Mouse (Mus musculus): ENCODE measurements around the gene Ugt1a9. TPM values are rescaled to one million over a fixed set of nuclear protein-coding genes. Genes with fewer than 3 reads are reported as not detected.

The Ugt1a9 gene
- polyA plus RNA-seq, 1 experiment from 2014 or later: not detected

GRCm38 (mm10) chr1:88259643-88260024, 189.0 kb downstream of the Ugt1a9 start:
- no peaks in the 10 kb centered on the region for H3K4me1 ChIP-seq
- H3K27ac ChIP-seq (replicated peaks): no peak overlapping the region
- WGBS: 80% methylated on average over 4 of the region's 4 CpGs
- peak; percentile 3; the same call in 1 of the 2 replicates for ATAC-seq (ENCODE audit: low FRiP score, low read depth)
- no peak overlapping the region for H3K9ac ChIP-seq (replicated peaks)
- no peak overlapping the region for H3K4me3 ChIP-seq
- no peak overlapping the region for H3K4me2 ChIP-seq (replicated peaks)
- H3K36me3 ChIP-seq: peaks cover 51% of the 10 kb centered on the region
- no peaks in the 10 kb centered on the region for H3K27me3 ChIP-seq
- H3K9me3 ChIP-seq: peaks cover 49% of the 10 kb centered on the region

- peaks cover 55% of the 10 kb centered on the region for H3K36me3 ChIP-seq
- H3K9me3 ChIP-seq: peaks cover 44% of the 10 kb centered on the region
Measured at GRCm38 (mm10) chr1:88260114-88260513, 189.5 kb downstream of the Ugt1a9 start.

GRCm38 (mm10) chr1:88260604-88261377, 190.2 kb downstream of the Ugt1a9 start:
- Histone ChIP-seq H3K36me3 (peaks cover 62% of the 10 kb centered on the region), H3K27ac (replicated peaks) (no peak overlapping the region), H3K9me3 (peaks cover 37% of the 10 kb centered on the region)

More at GRCm38 (mm10) chr1:88260114-88260513, 189.5 kb downstream of the Ugt1a9 start:
- ATAC-seq (ENCODE audit: low FRiP score, low read depth): peak; percentile 14
- H3K4me2 ChIP-seq (replicated peaks): no peak overlapping the region
- no peak overlapping the region for H3K9ac ChIP-seq (replicated peaks)
- H3K4me1 ChIP-seq: no peaks in the 10 kb centered on the region
- no peak overlapping the region for H3K27ac ChIP-seq (replicated peaks)
- 82% methylated on average over 6 of the region's 6 CpGs for WGBS
- H3K27me3 ChIP-seq: no peaks in the 10 kb centered on the region
- no peak overlapping the region for H3K4me3 ChIP-seq

GRCm38 (mm10) chr1:88261706-88262105, 191.1 kb downstream of the Ugt1a9 start:
- no peak for ATAC-seq (ENCODE audit: low FRiP score, low read depth)
- no peak overlapping the region for H3K4me3 ChIP-seq
- no peak overlapping the region for H3K27ac ChIP-seq (replicated peaks)
- H3K4me1 ChIP-seq: no peaks in the 10 kb centered on the region
- no peak overlapping the region for H3K4me2 ChIP-seq (replicated peaks)
- H3K9me3 ChIP-seq: peaks cover 28% of the 10 kb centered on the region
- 87% methylated on average over 7 of the region's 7 CpGs for WGBS
- H3K36me3 ChIP-seq: peaks cover 71% of the 10 kb centered on the region
- H3K9ac ChIP-seq (replicated peaks): no peak overlapping the region
- no peaks in the 10 kb centered on the region for H3K27me3 ChIP-seq

More at GRCm38 (mm10) chr1:88260604-88261377, 190.2 kb downstream of the Ugt1a9 start:
- H3K9ac ChIP-seq (replicated peaks): no peak overlapping the region
- 84% methylated on average over 10 of the region's 10 CpGs for WGBS
- no peak for ATAC-seq (ENCODE audit: low FRiP score, low read depth)
- no peak overlapping the region for H3K4me2 ChIP-seq (replicated peaks)
- no peaks in the 10 kb centered on the region for H3K4me1 ChIP-seq
- H3K4me3 ChIP-seq: no peak overlapping the region
- no peaks in the 10 kb centered on the region for H3K27me3 ChIP-seq

GRCm38 (mm10) chr1:88262255-88262654, 191.7 kb downstream of the Ugt1a9 start:
- peaks cover 23% of the 10 kb centered on the region for H3K9me3 ChIP-seq
- no peaks in the 10 kb centered on the region for H3K4me1 ChIP-seq
- no peak overlapping the region for H3K9ac ChIP-seq (replicated peaks)
- ATAC-seq (ENCODE audit: low FRiP score, low read depth): no peak
- no peaks in the 10 kb centered on the region for H3K27me3 ChIP-seq
- no peak overlapping the region for H3K27ac ChIP-seq (replicated peaks)
- peaks cover 77% of the 10 kb centered on the region for H3K36me3 ChIP-seq
- 87% methylated on average over 4 of the region's 4 CpGs for WGBS
- H3K4me3 ChIP-seq: no peak overlapping the region
- H3K4me2 ChIP-seq (replicated peaks): no peak overlapping the region

GRCm38 (mm10) chr1:88262961-88263360, 192.4 kb downstream of the Ugt1a9 start:
- no peak overlapping the region for H3K4me2 ChIP-seq (replicated peaks)
- H3K27me3 ChIP-seq: no peaks in the 10 kb centered on the region
- no peak overlapping the region for H3K27ac ChIP-seq (replicated peaks)
- no peak overlapping the region for H3K9ac ChIP-seq (replicated peaks)
- WGBS: 78% methylated on average over 6 of the region's 6 CpGs
- peaks cover 16% of the 10 kb centered on the region for H3K9me3 ChIP-seq
- H3K4me1 ChIP-seq: no peaks in the 10 kb centered on the region
- no peak for ATAC-seq (ENCODE audit: low FRiP score, low read depth)
- H3K4me3 ChIP-seq: no peak overlapping the region
- peaks cover 84% of the 10 kb centered on the region for H3K36me3 ChIP-seq

- H3K4me1 ChIP-seq: no peaks in the 10 kb centered on the region
- no peak overlapping the region for H3K27ac ChIP-seq (replicated peaks)
- H3K4me3 ChIP-seq: no peak overlapping the region
- peaks cover 92% of the 10 kb centered on the region for H3K36me3 ChIP-seq
- H3K27me3 ChIP-seq: no peaks in the 10 kb centered on the region
- 91% methylated on average over 5 of the region's 5 CpGs for WGBS
- no peak overlapping the region for H3K9ac ChIP-seq (replicated peaks)
- no peak for ATAC-seq (ENCODE audit: low FRiP score, low read depth)
- H3K4me2 ChIP-seq (replicated peaks): no peak overlapping the region
- 0 out of 2 replicates have a peak, but pooled peaks cover 10% of the 10 kb centered on the region for H3K9me3 ChIP-seq
Measured at GRCm38 (mm10) chr1:88263778-88264177, 193.2 kb downstream of the Ugt1a9 start.

- H3K4me1 ChIP-seq: no peaks in the 10 kb centered on the region
- ATAC-seq (ENCODE audit: low FRiP score, low read depth): no peak
- H3K9me3 ChIP-seq: 0 out of 2 replicates have a peak, but pooled peaks cover 7% of the 10 kb centered on the region
- H3K36me3 ChIP-seq: peaks cover 98% of the 10 kb centered on the region
- H3K4me2 ChIP-seq (replicated peaks): no peak overlapping the region
- H3K9ac ChIP-seq (replicated peaks): no peak overlapping the region
- no peaks in the 10 kb centered on the region for H3K27me3 ChIP-seq
- WGBS: 90% methylated on average over 7 of the region's 7 CpGs
- no peak overlapping the region for H3K4me3 ChIP-seq
- H3K27ac ChIP-seq (replicated peaks): no peak overlapping the region
Measured at GRCm38 (mm10) chr1:88264237-88264868, 193.8 kb downstream of the Ugt1a9 start.

GRCm38 (mm10) chr1:88264869-88265240, 194.3 kb downstream of the Ugt1a9 start:
- H3K36me3 ChIP-seq: peaks cover 98% of the 10 kb centered on the region
- 80% methylated on average over 4 of the region's 4 CpGs for WGBS
- H3K4me2 ChIP-seq (replicated peaks): no peak overlapping the region
- H3K9ac ChIP-seq (replicated peaks): no peak overlapping the region
- no peaks in the 10 kb centered on the region for H3K4me1 ChIP-seq
- ATAC-seq (ENCODE audit: low FRiP score, low read depth): no peak
- no peak overlapping the region for H3K4me3 ChIP-seq
- H3K27me3 ChIP-seq: no peaks in the 10 kb centered on the region
- 0 out of 2 replicates have a peak, but pooled peaks cover 3% of the 10 kb centered on the region for H3K9me3 ChIP-seq
- no peak overlapping the region for H3K27ac ChIP-seq (replicated peaks)

- no peak for ATAC-seq (ENCODE audit: low FRiP score, low read depth)
- H3K4me1 ChIP-seq: no peaks in the 10 kb centered on the region
- H3K9ac ChIP-seq (replicated peaks): no peak overlapping the region
- WGBS: 89% methylated on average over 13 of the region's 13 CpGs
- no peak overlapping the region for H3K4me2 ChIP-seq (replicated peaks)
- H3K9me3 ChIP-seq: no peaks in the 10 kb centered on the region
- H3K27me3 ChIP-seq: no peaks in the 10 kb centered on the region
- H3K4me3 ChIP-seq: no peak overlapping the region
- H3K36me3 ChIP-seq: peaks cover 88% of the 10 kb centered on the region
- H3K27ac ChIP-seq (replicated peaks): no peak overlapping the region
Measured at GRCm38 (mm10) chr1:88266123-88266522, 195.5 kb downstream of the Ugt1a9 start.

GRCm38 (mm10) chr1:88267489-88267888, 196.9 kb downstream of the Ugt1a9 start:
- 95% methylated on average over 6 of the region's 6 CpGs for WGBS
- no peaks in the 10 kb centered on the region for H3K4me1 ChIP-seq
- no peak for ATAC-seq (ENCODE audit: low FRiP score, low read depth)

GRCm38 (mm10) chr1:88268070-88268469, 197.5 kb downstream of the Ugt1a9 start:
- WGBS: 85% methylated on average over 6 of the region's 6 CpGs

More at GRCm38 (mm10) chr1:88267489-88267888, 196.9 kb downstream of the Ugt1a9 start:
- no peaks in the 10 kb centered on the region for H3K9me3 ChIP-seq
- peaks cover 89% of the 10 kb centered on the region for H3K36me3 ChIP-seq
- H3K9ac ChIP-seq (replicated peaks): no peak overlapping the region
- H3K27ac ChIP-seq (replicated peaks): no peak overlapping the region
- no peaks in the 10 kb centered on the region for H3K27me3 ChIP-seq
- no peak overlapping the region for H3K4me2 ChIP-seq (replicated peaks)
- no peak overlapping the region for H3K4me3 ChIP-seq

More at GRCm38 (mm10) chr1:88268070-88268469, 197.5 kb downstream of the Ugt1a9 start:
- H3K9me3 ChIP-seq: no peaks in the 10 kb centered on the region
- no peak overlapping the region for H3K27ac ChIP-seq (replicated peaks)
- no peaks in the 10 kb centered on the region for H3K4me1 ChIP-seq
- no peak overlapping the region for H3K4me2 ChIP-seq (replicated peaks)
- peaks cover 89% of the 10 kb centered on the region for H3K36me3 ChIP-seq
- ATAC-seq (ENCODE audit: low FRiP score, low read depth): no peak
- H3K27me3 ChIP-seq: no peaks in the 10 kb centered on the region
- H3K9ac ChIP-seq (replicated peaks): no peak overlapping the region
- H3K4me3 ChIP-seq: no peak overlapping the region

Measured in midbrain, embryonic 12.5 days (tissue).